Mouse (Mus musculus): Measurements from ENCODE around the gene Six6. TPM values are rescaled to one million over a fixed set of nuclear protein-coding genes. Genes with fewer than 3 reads are reported as not detected.

Gene Six6
- not detected in 2 replicates for polyA plus RNA-seq (2015; fragmentation: Nextera tagmentation; extraction: Ambion mirVana)

DNA sequence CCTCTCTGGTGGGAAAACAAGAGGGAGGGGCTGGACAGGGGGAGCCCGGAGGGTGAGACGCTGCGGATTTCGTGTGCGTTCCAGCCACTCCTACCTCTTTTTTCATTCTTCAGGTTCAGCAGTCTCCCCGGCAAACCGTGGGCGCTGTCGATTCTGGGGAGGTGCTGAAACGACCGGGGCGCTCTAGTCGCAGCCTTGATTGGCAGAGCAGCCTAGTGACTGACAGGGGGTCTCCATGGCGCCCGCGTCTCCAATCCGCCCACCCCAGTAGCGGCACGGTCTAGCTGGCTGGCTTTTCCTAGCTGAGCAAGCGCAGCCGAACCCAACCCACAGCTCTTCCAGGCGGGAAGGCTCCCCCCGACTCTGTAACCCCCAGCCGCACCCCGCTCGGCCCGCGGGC is at the start of gene Six6:
Gene Six6 (plus strand): TSS at position 277 of the 400 bp plus-strand sequence.
- Histone ChIP-seq H3K4me3 (0 out of 2 replicates have a peak within 1 kb of the TSS, but pooled peaks have one; percentile 3), H3K9me3 (no peaks in the 10 kb centered on the region), H3K27me3 (peaks cover 93% of the 10 kb centered on the region), H3K9ac (no peak within 1 kb of the TSS), H3K36me3 (no peaks in the 10 kb centered on the region), H3K4me1 (replicated peaks) (peaks cover 6% of the 10 kb centered on the region), H3K4me2 (peak within 1 kb of the TSS; percentile 22; the same call in 1 of the 2 replicates), H3K27ac (replicated peaks) (no peak within 1 kb of the TSS)
- WGBS = under 1% methylated on average over 28 of the region's 28 CpGs
- ATAC-seq (ENCODE audit: low FRiP score, low read depth) = no peak

- H3K4me1 ChIP-seq (replicated peaks) = peaks cover 7% of the 10 kb centered on the region; the same call in 1 of the 2 replicates
- H3K36me3 ChIP-seq = no peaks in the 10 kb centered on the region
- peaks cover 12% of the 10 kb centered on the region for H3K27me3 ChIP-seq
- H3K9me3 ChIP-seq = 0 out of 2 replicates have a peak, but pooled peaks cover 3% of the 10 kb centered on the region
- H3K4me2 ChIP-seq = peak overlapping the region; percentile 68
- H3K4me3 ChIP-seq = peak overlapping the region; percentile 38
- H3K27ac ChIP-seq (replicated peaks) = no peak overlapping the region
- 18% methylated on average over 47 of the region's 48 CpGs for WGBS
- peak overlapping the region; percentile 39; the same call in 1 of the 2 replicates for H3K9ac ChIP-seq
- ATAC-seq (ENCODE audit: low FRiP score, low read depth) = 0 out of 2 replicates have a peak, but pooled peaks have one; percentile 51
These were observed 22.3 kb upstream of the Six6 start for GRCm38 (mm10) chr12:72917159-72917993.

DNA sequence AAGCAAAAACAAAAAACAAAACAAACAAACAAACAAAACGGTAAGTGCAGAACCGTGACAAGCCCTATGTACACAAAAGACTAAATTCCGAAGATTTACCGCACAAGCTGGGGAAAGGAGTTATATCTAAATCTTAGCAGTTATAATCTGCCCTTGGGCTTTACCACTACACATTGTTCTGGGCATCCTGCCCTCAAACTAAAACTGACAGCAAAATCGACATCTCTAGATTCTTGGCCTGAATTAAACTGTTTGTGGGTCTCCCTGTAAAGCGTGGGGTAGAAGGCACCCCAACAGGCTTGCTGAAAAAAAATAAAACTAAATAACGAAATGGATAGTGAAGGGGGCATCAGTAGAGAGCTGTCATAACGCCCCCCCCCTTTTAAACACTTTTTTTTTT is 2.9 kb upstream of the Six6 start:
- Histone ChIP-seq H3K4me1 (replicated peaks) (peaks cover 6% of the 10 kb centered on the region), H3K36me3 (no peaks in the 10 kb centered on the region), H3K9ac (no peak overlapping the region), H3K4me2 (no peak overlapping the region), H3K9me3 (no peaks in the 10 kb centered on the region), H3K27ac (replicated peaks) (no peak overlapping the region), H3K4me3 (no peak overlapping the region), H3K27me3 (peaks cover 74% of the 10 kb centered on the region)
- WGBS = 27% methylated on average over 8 of the region's 8 CpGs
- ATAC-seq (ENCODE audit: low FRiP score, low read depth) = no peak

GRCm38 (mm10) chr12:72937537-72938120 is 2.1 kb upstream of the Six6 start:
- peaks cover 83% of the 10 kb centered on the region for H3K27me3 ChIP-seq
- no peak overlapping the region for H3K4me2 ChIP-seq
- 2% methylated on average over 19 of the region's 19 CpGs for WGBS
- no peak for ATAC-seq (ENCODE audit: low FRiP score, low read depth)
- H3K4me1 ChIP-seq (replicated peaks) = peaks cover 6% of the 10 kb centered on the region
- H3K4me3 ChIP-seq = no peak overlapping the region
- no peaks in the 10 kb centered on the region for H3K36me3 ChIP-seq
- H3K9ac ChIP-seq = no peak overlapping the region
- H3K27ac ChIP-seq (replicated peaks) = no peak overlapping the region
- no peaks in the 10 kb centered on the region for H3K9me3 ChIP-seq

DNA sequence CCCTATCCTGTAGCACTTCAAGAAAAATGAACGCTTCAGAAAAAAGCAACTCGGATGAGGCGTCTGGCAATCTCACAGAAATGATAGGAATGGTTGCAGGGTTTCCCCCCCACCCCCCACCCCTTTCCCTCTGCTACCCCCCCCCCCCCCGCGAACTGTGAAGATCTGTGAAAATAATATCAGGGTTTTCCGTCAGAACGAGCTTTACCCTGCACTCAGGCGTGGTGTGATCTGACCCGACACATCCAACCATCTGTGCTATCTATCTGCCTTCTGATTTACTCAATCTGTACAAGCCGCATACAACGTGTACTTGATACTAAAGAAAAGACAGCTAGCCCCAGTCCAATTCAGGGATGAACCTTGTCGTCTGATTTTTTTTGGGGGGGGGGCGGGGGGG is 1.5 kb upstream of the Six6 start:
- Histone ChIP-seq H3K4me1 (replicated peaks) (peaks cover 6% of the 10 kb centered on the region), H3K27ac (replicated peaks) (no peak overlapping the region), H3K4me3 (no peak overlapping the region), H3K27me3 (peaks cover 87% of the 10 kb centered on the region), H3K9me3 (no peaks in the 10 kb centered on the region), H3K9ac (no peak overlapping the region), H3K4me2 (no peak overlapping the region), H3K36me3 (no peaks in the 10 kb centered on the region)
- ATAC-seq (ENCODE audit: low FRiP score, low read depth) = no peak
- under 1% methylated on average over 12 of the region's 13 CpGs for WGBS

DNA sequence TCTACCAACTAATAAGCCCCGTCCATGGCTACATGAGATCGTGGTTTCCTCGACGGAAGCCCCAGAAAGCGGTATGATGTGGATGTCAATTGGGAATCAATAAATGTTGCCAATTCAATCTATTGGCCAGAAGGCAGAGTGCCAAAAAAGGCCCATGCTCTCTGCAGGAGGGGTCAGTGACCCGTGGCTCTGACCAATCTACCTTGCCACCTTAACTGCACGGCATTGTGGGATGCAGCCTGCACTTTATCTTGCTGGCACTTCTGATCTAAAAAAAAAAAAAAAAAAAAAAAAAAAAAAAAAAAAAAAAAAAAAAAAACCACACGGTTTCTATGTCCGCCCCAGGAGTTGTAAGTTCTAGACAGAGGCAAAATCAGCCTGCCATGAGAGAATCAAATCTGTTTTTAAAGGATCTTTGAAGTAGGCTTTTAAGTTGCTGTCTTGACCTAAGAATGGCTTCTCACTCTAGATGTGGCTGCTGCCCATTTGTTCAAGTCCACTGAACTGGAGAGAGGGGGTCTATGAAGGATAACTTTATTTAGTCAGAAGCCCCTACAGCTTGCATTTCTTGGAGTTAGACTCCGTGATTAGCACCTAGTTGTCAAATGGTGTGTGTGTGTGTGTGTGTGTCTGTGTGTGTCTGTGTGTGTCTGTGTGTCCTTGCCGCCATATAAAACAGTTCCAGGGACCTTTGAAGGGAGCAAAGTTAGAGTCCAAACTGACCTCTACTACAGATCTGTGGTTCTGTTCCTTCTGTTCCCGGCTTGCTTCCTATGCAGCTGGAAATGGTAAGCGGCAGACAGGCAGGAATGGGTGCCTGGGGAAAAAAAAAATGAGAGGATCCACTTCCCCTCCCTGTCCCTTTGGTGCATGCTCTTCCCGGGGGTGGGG is 847 bp upstream of the Six6 start:
- Histone ChIP-seq H3K27ac (replicated peaks) (no peak overlapping the region), H3K9ac (no peak overlapping the region), H3K36me3 (no peaks in the 10 kb centered on the region), H3K4me1 (replicated peaks) (peaks cover 6% of the 10 kb centered on the region), H3K27me3 (peaks cover 93% of the 10 kb centered on the region), H3K4me2 (no peak overlapping the region), H3K9me3 (no peaks in the 10 kb centered on the region), H3K4me3 (no peak overlapping the region)
- whole genome bisulfite sequencing = 3% methylated on average over 14 of the region's 14 CpGs
- no peak for ATAC-seq (ENCODE audit: low FRiP score, low read depth)

- H3K27ac ChIP-seq (replicated peaks) = no peak within 1 kb of the TSS
- H3K36me3 ChIP-seq = no peaks in the 10 kb centered on the region
These were observed 554 bp downstream of the Six6 start, which contains the start of gene 4930447C04Rik for GRCm38 (mm10) chr12:72940071-72940821. TSS of gene 4930447C04Rik (minus strand) at chr12:72940774.

DNA sequence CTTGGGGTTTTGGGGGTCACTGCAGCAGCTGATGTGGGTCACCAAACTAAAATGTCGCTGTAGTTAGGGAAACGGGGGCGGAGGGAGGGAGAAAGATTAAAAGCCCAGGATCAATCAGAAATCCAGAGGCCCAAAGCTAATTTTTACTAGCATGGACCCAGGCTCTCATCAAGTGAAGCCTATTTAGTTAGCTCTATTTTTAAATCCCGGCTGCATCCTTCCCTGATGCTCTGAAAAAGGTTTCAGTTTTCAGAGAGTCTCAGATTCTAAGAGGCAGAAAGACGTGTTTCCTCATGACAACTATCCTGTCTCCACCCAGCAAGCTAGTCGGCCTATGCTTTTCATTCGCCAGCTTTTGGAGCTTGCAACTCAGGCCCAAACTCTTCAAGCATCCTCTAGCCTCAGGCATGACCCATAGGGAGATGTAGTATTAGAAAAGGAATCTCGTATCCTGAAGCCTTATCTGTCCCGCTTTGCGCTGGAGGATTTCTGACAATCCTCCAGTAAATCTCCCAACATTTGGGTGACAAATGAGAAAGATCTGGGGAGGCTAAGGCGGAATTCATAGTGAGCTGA is 1.2 kb downstream of the Six6 start:
- Histone ChIP-seq H3K27ac (replicated peaks) (no peak overlapping the region), H3K4me1 (replicated peaks) (peaks cover 13% of the 10 kb centered on the region), H3K9me3 (no peaks in the 10 kb centered on the region), H3K4me2 (no peak overlapping the region), H3K36me3 (no peaks in the 10 kb centered on the region), H3K4me3 (no peak overlapping the region), H3K27me3 (peaks cover 95% of the 10 kb centered on the region), H3K9ac (no peak overlapping the region)
- WGBS = 3% methylated on average over 11 of the region's 11 CpGs
- ATAC-seq (ENCODE audit: low FRiP score, low read depth) = no peak

More at GRCm38 (mm10) chr12:72940071-72940821, 554 bp downstream of the Six6 start, which contains the start of gene 4930447C04Rik:
- Histone ChIP-seq H3K27me3 (peaks cover 93% of the 10 kb centered on the region), H3K4me1 (replicated peaks) (peaks cover 6% of the 10 kb centered on the region), H3K9ac (no peak within 1 kb of the TSS), H3K4me2 (peak within 1 kb of the TSS; percentile 22; the same call in 1 of the 2 replicates), H3K4me3 (0 out of 2 replicates have a peak within 1 kb of the TSS, but pooled peaks have one; percentile 3), H3K9me3 (no peaks in the 10 kb centered on the region)
- WGBS = 1% methylated on average over 39 of the region's 39 CpGs
- no peak for ATAC-seq (ENCODE audit: low FRiP score, low read depth)

GRCm38 (mm10) chr12:72941398-72942051 is 1.8 kb downstream of the Six6 start:
- under 1% methylated on average over 32 of the region's 32 CpGs for WGBS
- peaks cover 96% of the 10 kb centered on the region for H3K27me3 ChIP-seq
- no peak overlapping the region for H3K27ac ChIP-seq (replicated peaks)
- peaks cover 13% of the 10 kb centered on the region for H3K4me1 ChIP-seq (replicated peaks)
- no peak overlapping the region for H3K4me3 ChIP-seq
- no peak overlapping the region for H3K9ac ChIP-seq
- ATAC-seq (ENCODE audit: low FRiP score, low read depth) = no peak
- H3K4me2 ChIP-seq = no peak overlapping the region
- no peaks in the 10 kb centered on the region for H3K36me3 ChIP-seq
- H3K9me3 ChIP-seq = no peaks in the 10 kb centered on the region

DNA sequence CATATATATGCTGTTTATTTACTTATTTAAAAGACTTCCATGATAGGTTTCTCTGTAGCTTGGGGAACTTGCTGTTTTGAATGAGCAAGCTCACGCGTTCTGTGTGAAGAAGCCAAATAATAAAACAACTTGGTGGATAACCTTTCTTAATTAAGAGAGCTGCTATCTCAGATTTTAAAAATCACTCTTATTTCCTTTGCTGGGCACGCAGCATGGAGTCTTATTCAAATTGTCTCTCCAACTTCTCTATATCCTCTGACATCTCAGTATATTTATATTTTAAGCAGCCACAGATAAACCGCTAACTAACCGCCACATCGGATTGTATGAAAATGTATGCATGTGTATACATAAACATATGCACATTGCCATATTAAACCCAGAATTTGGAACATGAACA is 2.5 kb downstream of the Six6 start:
- no peaks in the 10 kb centered on the region for H3K36me3 ChIP-seq
- ATAC-seq (ENCODE audit: low FRiP score, low read depth) = no peak

More for the DNA sequence above, 2.5 kb downstream of the Six6 start:
- H3K4me1 ChIP-seq (replicated peaks) = peaks cover 13% of the 10 kb centered on the region
- H3K4me3 ChIP-seq = no peak overlapping the region
- H3K9me3 ChIP-seq = no peaks in the 10 kb centered on the region
- no peak overlapping the region for H3K27ac ChIP-seq (replicated peaks)
- peaks cover 96% of the 10 kb centered on the region for H3K27me3 ChIP-seq
- no peak overlapping the region for H3K4me2 ChIP-seq
- no peak overlapping the region for H3K9ac ChIP-seq
- WGBS = 15% methylated on average over 6 of the region's 6 CpGs
